Mouse (Mus musculus) c-Kit-negative CD71-positive TER-119-positive erythroid progenitor cells, embryonic 14.5 days (primary cell): ENCODE data around the gene Smad3.

Experiments used
- DNase-seq: peaks from one replicate; pipeline ENCODE4 v3.0.0-alpha.2; 2013; ENCODE audit warnings: low read depth, low spot score

Smad3 gene

GRCm38 (mm10) chr9:63772452-63772851 is 14.7 kb upstream of the Smad3 start:
- DNase-seq = no peak

- no peak for DNase-seq
Measured at GRCm38 (mm10) chr9:63771676-63772075, 13.9 kb upstream of the Smad3 start.

- DNase-seq = no peak
Measured at GRCm38 (mm10) chr9:63761367-63762094, 3.7 kb upstream of the Smad3 start.

- DNase-seq = no peak
Measured at GRCm38 (mm10) chr9:63760783-63761182, 3.0 kb upstream of the Smad3 start.

- DNase-seq = no peak
Measured at GRCm38 (mm10) chr9:63759973-63760722, 2.4 kb upstream of the Smad3 start.

GRCm38 (mm10) chr9:63758641-63759391 is 1.0 kb upstream of the Smad3 start:
- no peak for DNase-seq

GRCm38 (mm10) chr9:63757462-63757772 is 377 bp downstream of the Smad3 start:
- no peak for DNase-seq

- DNase-seq = no peak
Measured at GRCm38 (mm10) chr9:63756581-63757461, 973 bp downstream of the Smad3 start.

GRCm38 (mm10) chr9:63755671-63756543 is 1.9 kb downstream of the Smad3 start:
- no peak for DNase-seq

- DNase-seq = no peak
Measured at GRCm38 (mm10) chr9:63754556-63755510, 3.0 kb downstream of the Smad3 start.

GRCm38 (mm10) chr9:63754039-63754438 is 3.8 kb downstream of the Smad3 start:
- no peak for DNase-seq

- DNase-seq = no peak
Measured at GRCm38 (mm10) chr9:63753359-63753758, 4.4 kb downstream of the Smad3 start.

GRCm38 (mm10) chr9:63752576-63752975 is 5.2 kb downstream of the Smad3 start:
- no peak for DNase-seq

- no peak for DNase-seq
Measured at GRCm38 (mm10) chr9:63751325-63751724, 6.5 kb downstream of the Smad3 start.

GRCm38 (mm10) chr9:63750360-63750974 is 7.3 kb downstream of the Smad3 start:
- no peak for DNase-seq

GRCm38 (mm10) chr9:63749296-63749915 is 8.4 kb downstream of the Smad3 start:
- no peak for DNase-seq

GRCm38 (mm10) chr9:63747645-63748295 is 10.0 kb downstream of the Smad3 start:
- no peak for DNase-seq

GRCm38 (mm10) chr9:63746980-63747379 is 10.8 kb downstream of the Smad3 start:
- DNase-seq = no peak
